Mouse (Mus musculus) kidney, embryonic 16.5 days (tissue): ENCODE data around the gene Traf7. TPM values are rescaled to one million over a fixed set of nuclear protein-coding genes. Genes with fewer than 3 reads are reported as not detected.

Experiments
- ATAC-seq: fragments of 200-750 bp; cut with Nextera tagmentation; 2 replicates; pipeline ENCODE4 v1.8.0; 2017; ENCODE audit warnings: moderate TSS enrichment; ENCODE audit not compliant: low FRiP score, low TSS enrichment
- H3K27ac ChIP-seq: fragments of 300-500 bp; sonication (generic); 2 replicates; pipeline ENCODE4 v1.5.1; 2014; ENCODE audit warnings: low read length
- H3K27me3 ChIP-seq: fragments of 300-500 bp; sonication (generic); 2 replicates; pipeline ENCODE4 v1.6.1; 2014; ENCODE audit warnings: low read length, control low read depth, mixed read lengths; ENCODE audit not compliant: insufficient read depth
- H3K36me3 ChIP-seq: fragments of 300-500 bp; sonication (generic); 2 replicates; pipeline ENCODE4 v1.6.1; 2014; ENCODE audit warnings: low read length, control low read depth, mixed read lengths; ENCODE audit not compliant: insufficient read depth
- H3K4me1 ChIP-seq: fragments of 300-500 bp; sonication (generic); 2 replicates; pipeline ENCODE4 v1.6.1; 2014; ENCODE audit warnings: low read length, control low read depth, mixed read lengths; ENCODE audit not compliant: insufficient read depth
- H3K4me2 ChIP-seq: fragments of 300-500 bp; sonication (generic); replicated peaks from 2 replicates; pipeline ENCODE4 v1.6.1; 2014; ENCODE audit warnings: low read depth, low read length
- H3K4me3 ChIP-seq: fragments of 300-500 bp; sonication (generic); 2 replicates; pipeline ENCODE4 v1.5.1; 2014; ENCODE audit warnings: mild to moderate bottlenecking, low read length
- H3K9ac ChIP-seq: fragments of 300-500 bp; sonication (generic); replicated peaks from 2 replicates; pipeline ENCODE4 v1.6.1; 2014; ENCODE audit warnings: low read length
- H3K9me3 ChIP-seq: fragments of 300-500 bp; sonication (generic); 2 replicates; pipeline ENCODE4 v1.6.1; 2016; ENCODE audit warnings: low read length, control low read depth
- WGBS: fragments of 180-500 bp; shearing (Covaris S2); extraction: QIAGEN DNeasy Blood & Tissue Kit; methylation state at CpG from one replicate; pipeline ENCODE4 v1.1.7; 2014; 5-methylcytosine and 5-hydroxymethylcytosine counted together
- polyA plus RNA-seq: library from polyadenylated mRNA; unstranded; fragments of >200 nt; fragmentation: Nextera tagmentation; extraction: Ambion mirVana; gene quantifications from 2 replicates; pipeline ENCODE4 v1.2.1, GENCODE M21; 2015

Traf7 gene
- polyA plus RNA-seq, 1 experiment from 2014 or later: 113 TPM

DNA sequence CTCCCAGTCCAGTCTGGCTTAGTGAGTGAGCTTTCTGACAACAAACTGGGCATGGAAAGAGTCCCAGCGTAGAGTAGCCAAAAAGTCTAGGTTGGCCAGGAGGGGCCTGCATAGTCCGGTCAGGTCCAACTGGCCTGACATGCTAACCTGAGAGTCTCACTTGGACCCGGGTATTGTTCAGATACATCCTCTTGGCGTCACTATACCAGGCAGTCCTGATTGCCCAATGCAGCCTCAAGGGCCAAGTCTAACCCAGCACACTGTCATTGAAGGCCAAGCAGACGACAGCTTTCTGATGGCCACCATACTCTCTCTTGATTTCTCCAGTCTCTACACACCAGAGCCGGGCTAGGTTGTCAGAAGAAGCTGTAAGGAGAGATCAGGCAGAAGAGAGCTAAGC is 52.2 kb downstream of the Traf7 start:
- Histone ChIP-seq H3K4me3 (no peak overlapping the region), H3K4me2 (no peak overlapping the region), H3K9me3 (no peaks in the 10 kb centered on the region), H3K36me3 (peaks cover 29% of the 10 kb centered on the region; the same call in 1 of the 2 replicates), H3K27me3 (no peaks in the 10 kb centered on the region), H3K9ac (no peak overlapping the region), H3K4me1 (peaks cover 54% of the 10 kb centered on the region), H3K27ac (no peak overlapping the region)
- no peak for ATAC-seq
- 93% methylated on average over 6 of the region's 6 CpGs for WGBS

DNA sequence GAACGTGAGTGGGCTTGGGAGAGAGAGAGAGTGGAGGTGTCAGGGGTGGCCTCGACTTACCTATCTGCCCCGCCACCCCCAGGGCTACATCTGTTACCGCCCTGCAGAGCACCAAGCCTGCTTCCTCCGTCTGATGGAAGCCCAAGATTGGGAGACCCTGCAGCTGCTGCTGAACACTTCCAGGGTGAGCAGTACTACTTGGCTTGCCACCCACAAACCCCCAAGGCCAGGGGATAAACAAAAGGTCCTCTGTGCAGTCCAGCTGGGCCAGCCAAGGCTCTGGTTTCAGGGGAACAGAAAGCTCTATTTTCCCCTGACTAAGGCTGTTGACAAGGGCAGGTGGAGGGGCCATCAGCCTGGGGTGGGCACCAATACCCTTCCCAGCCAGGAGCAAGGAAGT is 53.2 kb downstream of the Traf7 start:
- ATAC-seq: no peak
- Histone ChIP-seq H3K27ac (no peak overlapping the region), H3K36me3 (peaks cover 29% of the 10 kb centered on the region; the same call in 1 of the 2 replicates), H3K4me2 (no peak overlapping the region), H3K9me3 (no peaks in the 10 kb centered on the region), H3K27me3 (no peaks in the 10 kb centered on the region), H3K4me1 (peaks cover 50% of the 10 kb centered on the region), H3K9ac (no peak overlapping the region), H3K4me3 (no peak overlapping the region)
- WGBS: 67% methylated on average over 5 of the region's 5 CpGs

DNA sequence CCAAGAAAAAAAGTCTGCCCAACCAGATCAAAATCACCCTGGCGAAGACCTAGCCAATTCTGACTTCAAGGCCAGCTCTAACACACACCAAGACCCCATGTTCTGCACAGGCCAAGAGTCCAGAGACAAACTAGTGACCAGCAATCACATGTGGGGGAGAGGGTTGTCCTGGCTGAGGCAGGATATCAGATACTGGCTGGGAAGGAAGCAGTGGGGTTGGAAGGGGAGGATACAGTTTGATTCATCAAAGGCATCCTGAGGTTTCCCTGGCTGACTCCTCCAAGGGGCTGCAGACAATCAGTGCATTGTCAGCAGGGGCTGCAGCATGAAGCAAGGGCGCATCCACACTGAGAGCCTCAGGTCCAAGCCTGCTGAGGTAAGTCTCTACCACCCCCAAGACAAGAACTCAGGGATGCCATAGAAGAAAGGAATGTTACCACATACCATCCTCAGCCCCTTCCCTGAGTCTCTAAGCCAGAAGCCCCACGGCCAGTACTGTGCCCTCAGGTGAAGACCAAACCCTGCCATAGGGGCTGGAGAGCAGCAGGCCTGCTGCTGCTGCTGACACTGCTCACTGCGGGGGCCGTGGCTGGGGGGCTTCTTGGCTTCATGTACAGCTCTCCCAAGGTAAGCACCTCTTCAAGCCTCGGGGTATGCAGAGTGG is 54.0 kb downstream of the Traf7 start, which contains the start of gene Bricd5:
Bricd5 (plus strand) TSS at position 273 of the 664 bp plus-strand sequence.
- no peak for ATAC-seq
- peak within 1 kb of the TSS; percentile 96 for H3K4me2 ChIP-seq
- H3K4me1 ChIP-seq: peaks cover 50% of the 10 kb centered on the region
- H3K9ac ChIP-seq: no peak within 1 kb of the TSS; the same call in 1 of the 2 replicates
- 75% methylated on average over 6 of the region's 6 CpGs for WGBS
- H3K9me3 ChIP-seq: no peaks in the 10 kb centered on the region
- no peak within 1 kb of the TSS for H3K4me3 ChIP-seq
- H3K27me3 ChIP-seq: no peaks in the 10 kb centered on the region
- H3K27ac ChIP-seq: peak within 1 kb of the TSS; percentile 74
- peaks cover 29% of the 10 kb centered on the region; the same call in 1 of the 2 replicates for H3K36me3 ChIP-seq

DNA sequence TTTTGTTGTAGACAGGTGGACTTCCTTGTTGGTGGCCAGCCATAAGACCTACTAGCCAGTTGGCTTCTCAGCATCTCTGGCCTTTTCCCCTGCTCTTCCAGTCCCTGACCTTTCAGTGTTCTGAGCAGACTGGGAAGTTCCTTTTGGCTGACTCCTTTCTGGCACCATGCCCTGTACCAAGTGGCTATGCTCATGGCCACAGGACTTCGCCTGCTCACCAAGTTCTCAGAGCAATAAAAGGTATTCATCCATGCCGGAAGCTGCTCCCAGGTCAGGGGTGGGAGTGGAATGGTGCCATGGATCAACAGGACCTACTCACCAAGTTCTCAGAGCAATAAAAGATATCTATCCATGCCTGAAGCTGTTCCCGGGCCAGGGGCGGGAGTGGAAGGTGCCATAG is 55.2 kb downstream of the Traf7 start:
- H3K27ac ChIP-seq: peak overlapping the region; percentile 74
- peaks cover 29% of the 10 kb centered on the region; the same call in 1 of the 2 replicates for H3K36me3 ChIP-seq
- peak; percentile 40 for ATAC-seq
- H3K4me2 ChIP-seq: peak overlapping the region; percentile 96
- peaks cover 41% of the 10 kb centered on the region for H3K4me1 ChIP-seq
- no peak overlapping the region; the same call in 1 of the 2 replicates for H3K9ac ChIP-seq
- H3K9me3 ChIP-seq: no peaks in the 10 kb centered on the region
- peak overlapping the region; percentile 85; the same call in 1 of the 2 replicates for H3K4me3 ChIP-seq
- no peaks in the 10 kb centered on the region for H3K27me3 ChIP-seq
- WGBS: 21% methylated on average over 4 of the region's 4 CpGs

DNA sequence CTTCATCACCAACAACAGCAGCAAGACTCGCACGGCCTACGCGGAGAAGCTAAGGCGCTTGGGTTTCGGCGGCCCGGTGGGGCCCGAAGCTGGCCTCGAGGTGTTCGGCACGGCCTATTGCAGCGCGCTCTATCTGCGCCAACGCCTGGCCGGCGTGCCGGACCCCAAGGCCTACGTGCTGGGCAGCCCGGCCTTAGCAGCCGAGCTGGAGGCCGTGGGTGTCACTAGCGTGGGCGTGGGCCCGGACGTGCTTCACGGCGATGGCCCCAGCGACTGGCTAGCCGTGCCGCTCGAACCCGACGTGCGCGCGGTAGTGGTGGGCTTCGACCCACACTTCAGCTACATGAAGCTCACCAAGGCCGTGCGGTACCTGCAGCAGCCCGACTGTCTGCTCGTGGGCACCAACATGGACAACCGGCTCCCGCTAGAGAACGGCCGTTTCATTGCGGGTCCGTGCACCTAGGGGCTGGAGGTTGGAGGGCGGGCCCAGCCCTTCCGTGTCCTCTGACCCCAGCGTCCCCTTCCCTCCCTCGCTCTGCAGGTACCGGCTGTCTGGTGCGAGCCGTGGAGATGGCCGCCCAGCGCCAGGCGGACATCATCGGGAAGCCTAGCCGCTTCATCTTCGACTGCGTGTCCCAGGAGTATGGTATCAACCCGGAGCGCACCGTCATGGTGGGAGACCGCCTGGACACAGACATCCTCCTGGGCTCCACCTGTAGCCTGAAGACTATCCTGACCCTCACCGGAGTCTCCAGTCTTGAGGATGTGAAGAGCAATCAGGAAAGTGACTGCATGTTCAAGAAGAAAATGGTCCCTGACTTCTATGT is 56.8 kb downstream of the Traf7 start:
- Histone ChIP-seq H3K27ac (peak overlapping the region; percentile 78), H3K9ac (peak overlapping the region; percentile 90), H3K4me1 (peaks cover 39% of the 10 kb centered on the region), H3K9me3 (no peaks in the 10 kb centered on the region), H3K27me3 (no peaks in the 10 kb centered on the region), H3K4me2 (peak overlapping the region; percentile 96), H3K36me3 (peaks cover 20% of the 10 kb centered on the region; the same call in 1 of the 2 replicates), H3K4me3 (peak overlapping the region; percentile 85)
- ATAC-seq: peak; percentile 21; the same call in 1 of the 2 replicates
- under 1% methylated on average over 68 of the region's 68 CpGs for WGBS

DNA sequence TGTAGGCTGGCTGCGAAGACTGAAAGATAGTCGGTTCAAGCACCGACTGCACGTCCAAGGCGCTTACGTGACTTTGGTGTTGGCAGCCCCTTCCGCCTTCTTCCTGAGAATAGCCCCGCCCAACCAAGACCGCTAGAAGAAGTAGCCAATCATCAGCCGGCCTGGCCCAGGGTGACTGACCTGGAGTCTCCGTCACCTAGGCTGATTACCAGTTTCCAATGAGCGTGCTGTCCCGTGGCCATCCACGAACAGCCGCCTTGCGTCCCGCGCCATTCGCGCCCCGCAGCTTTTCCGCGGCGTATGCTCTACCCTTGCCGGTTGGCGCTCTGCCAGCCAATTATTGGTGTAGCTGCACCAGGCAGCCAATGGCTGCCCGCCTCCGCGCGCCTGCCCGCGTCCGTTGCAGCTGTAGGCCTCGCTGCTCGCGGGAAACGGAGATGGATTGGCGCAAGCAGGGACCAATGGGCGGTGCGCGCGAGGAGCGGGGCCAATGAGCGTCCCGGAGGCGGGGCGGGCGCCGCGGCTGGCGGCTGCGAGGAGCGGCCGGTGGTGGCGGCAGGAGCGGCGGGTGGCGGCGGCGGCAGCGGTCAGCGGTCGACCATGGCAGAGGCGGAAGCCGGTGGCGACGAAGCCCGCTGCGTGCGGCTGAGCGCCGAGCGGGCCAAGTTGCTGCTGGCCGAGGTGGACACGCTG is 57.7 kb downstream of the Traf7 start, which contains the start of the genes E4f1 and Pgp:
E4f1 (minus strand) TSS at position 404 of the 693 bp plus-strand sequence.
Pgp (plus strand) TSS at position 483 of the 693 bp plus-strand sequence.
- peak within 1 kb of the TSS; percentile 96 for H3K4me2 ChIP-seq
- H3K9ac ChIP-seq: peak within 1 kb of the TSS; percentile 90
- H3K4me3 ChIP-seq: peak within 1 kb of the TSS; percentile 85
- H3K27me3 ChIP-seq: no peaks in the 10 kb centered on the region
- peaks cover 12% of the 10 kb centered on the region; the same call in 1 of the 2 replicates for H3K36me3 ChIP-seq
- no peaks in the 10 kb centered on the region for H3K9me3 ChIP-seq
- H3K27ac ChIP-seq: peak within 1 kb of the TSS; percentile 85
- H3K4me1 ChIP-seq: peaks cover 39% of the 10 kb centered on the region
- ATAC-seq: peak; percentile 96
- under 1% methylated on average over 66 of the region's 75 CpGs for WGBS

DNA sequence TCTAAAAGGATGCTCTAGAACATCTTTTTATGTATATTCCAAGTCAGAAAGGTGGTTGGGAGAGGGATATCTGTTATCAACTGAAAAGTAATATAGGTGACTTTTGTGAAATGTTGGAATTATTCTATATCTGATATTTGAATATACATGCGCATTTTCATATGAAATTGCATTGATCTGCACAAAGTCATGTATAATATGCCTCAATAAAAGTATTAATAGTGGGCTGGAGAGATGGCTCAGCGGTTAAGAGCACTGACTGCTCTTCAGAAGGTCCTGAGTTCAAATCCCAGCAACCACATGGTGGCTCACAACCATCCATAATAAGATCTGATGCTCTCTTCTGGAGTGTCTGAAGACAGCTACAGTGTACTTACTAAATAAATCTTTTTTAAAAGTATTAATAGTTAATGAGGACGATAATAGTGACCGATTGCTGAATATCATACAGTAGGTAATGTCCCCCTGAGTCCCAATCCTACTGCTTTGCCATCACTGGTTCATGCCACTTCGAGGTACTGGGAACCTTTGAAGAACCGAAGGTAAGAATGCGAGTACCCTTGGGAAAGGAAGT is 58.3 kb downstream of the Traf7 start:
- H3K9ac ChIP-seq: peak overlapping the region; percentile 90
- H3K4me3 ChIP-seq: peak overlapping the region; percentile 85
- no peaks in the 10 kb centered on the region for H3K9me3 ChIP-seq
- peak overlapping the region; percentile 85 for H3K27ac ChIP-seq
- WGBS: 15% methylated on average over 7 of the region's 7 CpGs
- peaks cover 5% of the 10 kb centered on the region; the same call in 1 of the 2 replicates for H3K36me3 ChIP-seq
- H3K27me3 ChIP-seq: no peaks in the 10 kb centered on the region
- peaks cover 37% of the 10 kb centered on the region for H3K4me1 ChIP-seq
- no peak for ATAC-seq
- peak overlapping the region; percentile 96 for H3K4me2 ChIP-seq

DNA sequence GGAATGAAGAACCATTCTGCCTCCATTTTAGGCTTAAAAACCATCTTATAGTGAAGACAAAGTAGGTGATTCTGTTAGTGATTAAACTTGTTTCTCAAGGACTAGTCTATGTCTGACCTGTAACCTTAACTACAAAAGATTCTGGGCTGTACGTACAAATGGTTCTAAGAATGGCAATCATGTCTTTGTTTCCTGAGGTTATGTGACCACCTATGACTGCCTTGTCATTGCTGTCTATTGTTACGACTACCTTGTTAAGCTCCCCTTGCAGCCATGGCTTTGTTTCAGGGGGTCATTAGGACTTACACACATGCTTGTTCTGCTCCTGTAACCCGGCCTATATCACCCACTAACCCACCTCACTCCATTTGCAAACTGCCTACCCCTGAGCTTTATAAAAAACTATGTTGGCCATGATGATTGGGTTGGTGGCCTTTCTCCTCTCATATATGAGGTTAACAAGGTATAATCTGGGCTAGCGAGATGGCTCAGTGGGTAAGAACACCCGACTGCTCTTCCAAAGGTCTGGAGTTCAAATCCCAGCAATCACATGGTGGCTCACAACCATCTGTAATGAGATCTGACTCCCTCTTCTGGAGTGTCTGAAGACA is 59.0 kb downstream of the Traf7 start:
- Histone ChIP-seq H3K9ac (no peak overlapping the region), H3K4me2 (no peak overlapping the region), H3K27ac (no peak overlapping the region), H3K27me3 (no peaks in the 10 kb centered on the region), H3K9me3 (no peaks in the 10 kb centered on the region), H3K36me3 (0 out of 2 replicates have a peak, but pooled peaks cover under 1% of the 10 kb centered on the region), H3K4me3 (no peak overlapping the region), H3K4me1 (peaks cover 30% of the 10 kb centered on the region)
- WGBS: 93% methylated on average over 5 of the region's 5 CpGs
- ATAC-seq: no peak
